Mouse (Mus musculus) thymus, adult 18-20 months (tissue): ENCODE measurements around the gene BC067074.
"Not testable (repeated sequence)": the region's sequence is repeated elsewhere in the genome, so short reads cannot be mapped to it uniquely, and the experiment has no call there.

ENCODE experiments used
- DNase-seq, 2 experiments: peaks; one replicate each; pipeline ENCODE4 v3.0.0; 2022; ENCODE audit warnings: mixed read lengths in 2 of 2

The BC067074 gene

GRCm38 (mm10) chr13:113292975-113293706 lies at the start of gene BC067074:
BC067074 (plus strand) TSS chr13:113293159.
- DNase-seq, result no peak

- no peak for DNase-seq
Measured at GRCm38 (mm10) chr13:113245025-113245424, 47.9 kb upstream of the BC067074 start.

GRCm38 (mm10) chr13:113252580-113252979 lies 40.4 kb upstream of the BC067074 start:
- not testable (repeated sequence) for DNase-seq

- no peak for DNase-seq
Measured at GRCm38 (mm10) chr13:113256766-113257165, 36.2 kb upstream of the BC067074 start.

- DNase-seq, result no peak
Measured at GRCm38 (mm10) chr13:113257190-113257589, 35.8 kb upstream of the BC067074 start.

GRCm38 (mm10) chr13:113259237-113259636 lies 33.7 kb upstream of the BC067074 start:
- DNase-seq, result no peak

- DNase-seq, result no peak
Measured at GRCm38 (mm10) chr13:113262822-113263221, 30.1 kb upstream of the BC067074 start.

GRCm38 (mm10) chr13:113265257-113265656 lies 27.7 kb upstream of the BC067074 start:
- DNase-seq, result no peak

GRCm38 (mm10) chr13:113266495-113266951 lies 26.4 kb upstream of the BC067074 start:
- DNase-seq, result peak in 1 of 2 experiments; percentile 33

- no peak for DNase-seq
Measured at GRCm38 (mm10) chr13:113267204-113267603, 25.8 kb upstream of the BC067074 start.

- peak; percentile 32 for DNase-seq
Measured at GRCm38 (mm10) chr13:113269777-113270776, 22.9 kb upstream of the BC067074 start.

- no peak for DNase-seq
Measured at GRCm38 (mm10) chr13:113271189-113271588, 21.8 kb upstream of the BC067074 start.

- DNase-seq, result no peak
Measured at GRCm38 (mm10) chr13:113287141-113287540, 5.8 kb upstream of the BC067074 start.

- DNase-seq, result no peak
Measured at GRCm38 (mm10) chr13:113288210-113289197, 4.5 kb upstream of the BC067074 start.

- DNase-seq, result no peak
Measured at GRCm38 (mm10) chr13:113289760-113290159, 3.2 kb upstream of the BC067074 start.

GRCm38 (mm10) chr13:113292001-113292400 lies 958 bp upstream of the BC067074 start:
- no peak for DNase-seq

- DNase-seq, result no peak
Measured at GRCm38 (mm10) chr13:113293707-113294432, 911 bp downstream of the BC067074 start.

- no peak for DNase-seq
Measured at GRCm38 (mm10) chr13:113295817-113296485, 3.0 kb downstream of the BC067074 start.

GRCm38 (mm10) chr13:113306581-113306980 lies 13.6 kb downstream of the BC067074 start:
- no peak for DNase-seq

- DNase-seq, result no peak
Measured at GRCm38 (mm10) chr13:113319588-113319987, 26.6 kb downstream of the BC067074 start.

- DNase-seq, result no peak
Measured at GRCm38 (mm10) chr13:113321972-113322371, 29.0 kb downstream of the BC067074 start.
